Mouse (Mus musculus): ENCODE results near the gene Ttc34. TPM values are rescaled to one million over a fixed set of nuclear protein-coding genes. Genes with fewer than 3 reads are reported as not detected.
A peak's percentile ranks its signal among the peaks of the same experiment; 100 is the strongest.

Gene Ttc34
- not detected in 2 replicates for total RNA-seq (2015; ENCODE audit: low replicate concordance)
- not detected in 2 replicates for total RNA-seq (2017; ENCODE audit: low replicate concordance)

DNA sequence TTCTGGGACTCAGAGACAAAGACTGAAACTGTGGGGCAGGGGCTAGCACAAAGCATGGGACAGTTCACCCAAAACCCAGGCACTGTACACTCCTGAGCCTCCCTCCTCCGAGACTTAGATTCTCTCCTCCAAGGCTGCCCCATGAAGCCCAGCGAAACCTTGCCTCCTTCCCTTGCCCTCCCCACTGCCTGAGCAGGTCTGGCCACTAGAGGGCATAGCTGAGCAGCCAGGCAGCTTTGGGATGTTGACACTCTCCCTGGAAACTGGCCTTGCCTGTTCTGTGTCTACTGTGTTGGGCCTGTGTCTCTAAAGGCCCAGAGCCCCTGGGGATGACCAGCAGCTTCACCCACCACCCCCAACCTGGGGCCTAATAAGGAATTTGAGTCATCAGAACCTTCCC, at the start of gene Ttc34:
TSS of gene Ttc34 (plus strand) at position 290 of the 400 bp plus-strand sequence.
- ATAC-seq (replicated peaks; ENCODE audit: low FRiP score, poor library complexity, severe bottlenecking), result peak; percentile 84

- ATAC-seq (replicated peaks; ENCODE audit: low FRiP score, poor library complexity, severe bottlenecking), result no peak
These were observed 49.1 kb upstream of the Ttc34 start for GRCm38 (mm10) chr4:154787960-154788702.

DNA sequence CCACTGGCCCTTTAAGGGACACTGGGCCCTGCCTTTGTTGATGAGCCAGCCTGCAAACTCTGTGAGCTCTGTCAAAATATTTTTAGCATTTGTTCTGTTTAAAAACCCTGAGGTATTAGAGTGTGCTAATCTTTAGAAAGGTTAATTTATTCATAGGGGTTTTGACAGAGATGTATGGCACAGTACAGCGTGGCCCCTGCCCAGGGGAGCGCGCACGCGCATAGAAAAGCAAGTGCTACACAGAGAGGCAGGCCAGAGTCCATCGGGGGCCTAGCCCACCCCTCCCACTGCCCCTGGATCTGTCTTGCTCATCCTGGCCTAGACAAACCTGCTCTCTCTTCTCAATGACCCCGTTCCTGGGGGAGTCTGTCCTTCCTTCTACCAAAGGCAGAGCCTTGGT, 45.4 kb upstream of the Ttc34 start:
- ATAC-seq (replicated peaks; ENCODE audit: low FRiP score, poor library complexity, severe bottlenecking), result no peak

GRCm38 (mm10) chr4:154793499-154793898, 43.8 kb upstream of the Ttc34 start:
- no peak for ATAC-seq (replicated peaks; ENCODE audit: low FRiP score, poor library complexity, severe bottlenecking)

DNA sequence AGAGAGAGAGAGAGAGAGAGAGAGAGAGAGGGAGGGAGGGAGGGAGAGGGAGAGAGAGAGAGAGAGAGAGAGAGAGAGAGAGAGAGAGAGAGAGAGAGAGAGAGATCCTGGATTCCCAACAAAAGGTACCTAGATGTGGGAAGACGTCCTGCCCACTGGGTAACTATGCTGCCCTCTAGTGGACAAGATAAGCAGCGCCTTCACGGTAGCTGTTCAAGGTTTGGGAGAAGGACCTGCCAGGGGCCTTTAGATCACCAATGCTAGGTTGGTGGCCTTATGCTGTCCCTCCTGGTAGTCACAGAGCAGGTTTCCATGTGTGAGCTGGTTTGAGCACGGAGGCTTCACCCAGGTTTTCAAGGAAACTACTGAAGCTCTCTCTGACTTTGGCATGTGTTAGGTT, 39.4 kb upstream of the Ttc34 start:
- ATAC-seq (replicated peaks; ENCODE audit: low FRiP score, poor library complexity, severe bottlenecking), result peak; percentile 64

DNA sequence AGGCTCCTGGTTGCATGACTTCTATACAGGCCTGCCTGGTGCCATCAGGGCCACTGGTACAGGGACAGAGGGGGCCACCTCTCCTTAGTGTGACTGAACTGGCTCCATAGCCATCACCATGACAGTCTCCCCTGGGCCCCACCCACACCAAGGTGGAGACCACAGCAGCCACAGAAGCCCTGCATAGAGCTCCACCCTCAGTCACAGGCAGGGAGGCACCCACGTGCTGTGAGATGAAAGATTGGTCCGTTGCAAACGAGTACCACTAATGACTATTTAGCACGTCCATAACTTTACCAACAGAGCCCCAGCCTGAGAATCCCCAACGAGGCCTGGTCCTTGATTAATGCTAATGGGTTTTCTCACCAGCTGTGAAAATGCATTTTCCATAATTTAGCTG, 36.7 kb upstream of the Ttc34 start:
- no peak for ATAC-seq (replicated peaks; ENCODE audit: low FRiP score, poor library complexity, severe bottlenecking)

GRCm38 (mm10) chr4:154802210-154802609, 35.0 kb upstream of the Ttc34 start:
- no peak for ATAC-seq (replicated peaks; ENCODE audit: low FRiP score, poor library complexity, severe bottlenecking)

- ATAC-seq (replicated peaks; ENCODE audit: low FRiP score, poor library complexity, severe bottlenecking), result peak; percentile 76
These were observed 11.6 kb upstream of the Ttc34 start for GRCm38 (mm10) chr4:154825662-154826061.

DNA sequence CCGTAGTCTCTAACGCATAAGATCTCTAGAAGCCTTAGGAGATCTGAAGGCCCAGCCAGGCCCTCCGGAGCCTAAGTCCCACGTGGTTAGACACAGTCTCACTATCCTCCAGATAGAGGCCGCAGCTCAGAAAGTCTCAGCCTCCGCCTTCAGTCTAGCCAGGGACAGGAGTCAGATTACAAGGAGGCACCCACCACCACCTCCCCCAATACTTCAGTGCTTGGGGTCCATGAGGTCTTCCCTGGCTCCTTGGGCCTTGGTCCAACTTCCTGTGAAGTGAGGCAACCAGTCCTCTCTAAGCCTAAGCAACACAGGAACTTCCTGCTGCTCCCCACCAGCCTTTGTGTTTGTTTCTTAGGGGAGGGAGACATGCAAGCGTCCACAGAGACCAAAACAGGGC, 11.0 kb upstream of the Ttc34 start:
- ATAC-seq (replicated peaks; ENCODE audit: low FRiP score, poor library complexity, severe bottlenecking), result no peak

GRCm38 (mm10) chr4:154827181-154827580, 10.1 kb upstream of the Ttc34 start:
- no peak for ATAC-seq (replicated peaks; ENCODE audit: low FRiP score, poor library complexity, severe bottlenecking)

DNA sequence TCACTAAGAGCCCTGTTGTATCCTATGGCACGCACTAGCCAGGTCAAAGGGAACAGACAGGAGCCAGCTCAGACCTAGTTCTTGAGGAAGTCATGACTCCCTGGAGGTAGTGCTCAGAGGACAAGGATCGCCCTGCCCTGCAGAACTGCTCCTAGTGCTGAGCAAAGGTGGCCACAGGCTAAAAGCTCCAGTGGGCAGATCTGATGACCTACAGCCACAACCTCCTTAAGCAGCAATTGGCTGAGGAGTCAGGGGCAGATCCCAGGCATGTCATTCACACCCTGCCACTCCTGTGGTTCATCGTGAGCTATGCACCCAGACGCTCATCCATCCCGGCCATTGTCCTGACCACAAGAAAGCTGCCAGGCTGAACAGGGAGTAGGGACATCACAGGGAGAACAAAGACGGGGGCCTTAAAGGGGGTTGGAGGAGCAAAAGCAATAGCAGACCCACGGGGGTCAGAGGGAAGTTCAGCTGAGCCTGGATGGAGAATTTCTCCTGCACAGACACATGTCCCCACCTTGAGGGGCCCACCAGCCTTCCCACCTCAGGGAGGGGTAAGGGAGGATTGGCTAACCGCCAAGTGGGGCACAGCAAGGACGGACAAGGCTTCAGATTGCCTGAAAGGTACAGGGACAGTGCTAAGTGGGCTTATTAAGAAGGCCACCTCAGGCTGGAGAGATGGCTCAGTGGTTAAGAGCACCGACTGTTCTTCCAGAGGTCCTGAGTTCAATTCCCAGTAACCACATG, 9.2 kb upstream of the Ttc34 start:
- ATAC-seq (replicated peaks; ENCODE audit: low FRiP score, poor library complexity, severe bottlenecking), result no peak

GRCm38 (mm10) chr4:154831915-154832573, 5.2 kb upstream of the Ttc34 start:
- no peak for ATAC-seq (replicated peaks; ENCODE audit: low FRiP score, poor library complexity, severe bottlenecking)

GRCm38 (mm10) chr4:154836183-154836915, 910 bp upstream of the Ttc34 start:
- no peak for ATAC-seq (replicated peaks; ENCODE audit: low FRiP score, poor library complexity, severe bottlenecking)

GRCm38 (mm10) chr4:154838741-154839140, 1.5 kb downstream of the Ttc34 start:
- ATAC-seq (replicated peaks; ENCODE audit: low FRiP score, poor library complexity, severe bottlenecking), result no peak

DNA sequence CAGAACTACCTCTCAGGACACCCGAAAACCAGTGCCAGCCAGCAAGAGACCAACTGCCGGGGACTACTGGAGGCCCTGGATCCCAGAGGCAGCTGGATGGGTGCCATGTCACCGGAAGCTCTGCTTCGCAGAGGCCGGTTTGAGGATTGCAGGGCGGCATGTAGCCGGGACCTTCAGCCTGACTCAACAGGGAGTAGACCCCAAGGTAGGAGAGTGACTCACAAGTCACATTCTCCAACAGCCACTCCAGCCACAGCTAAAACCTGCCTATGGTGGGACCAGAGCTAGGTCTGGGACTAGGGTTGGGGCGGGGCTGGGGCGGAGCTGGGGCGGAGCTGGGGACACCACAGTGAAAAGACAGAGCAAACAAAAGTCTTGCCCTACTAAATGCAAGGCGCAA, 2.1 kb downstream of the Ttc34 start:
- no peak for ATAC-seq (replicated peaks; ENCODE audit: low FRiP score, poor library complexity, severe bottlenecking)

DNA sequence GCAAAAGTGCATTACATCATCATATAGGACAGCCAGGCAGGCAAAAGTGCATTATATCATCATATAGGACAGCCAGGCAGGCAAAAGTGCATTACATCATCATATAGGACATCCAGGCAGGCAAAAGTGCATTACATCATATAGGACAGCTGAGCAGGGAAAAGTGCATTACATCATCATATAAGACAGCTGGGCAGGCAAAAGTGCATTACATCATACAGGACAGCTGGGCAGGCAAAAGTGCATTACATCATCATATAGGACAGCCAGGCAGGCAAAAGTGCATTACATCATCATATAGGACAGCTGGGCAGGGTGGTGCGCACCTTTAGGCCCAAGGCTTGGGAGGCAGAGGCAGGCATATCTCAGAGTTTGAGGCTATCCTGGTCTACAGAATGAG, 15.4 kb downstream of the Ttc34 start:
- no peak for ATAC-seq (replicated peaks; ENCODE audit: low FRiP score, poor library complexity, severe bottlenecking)

DNA sequence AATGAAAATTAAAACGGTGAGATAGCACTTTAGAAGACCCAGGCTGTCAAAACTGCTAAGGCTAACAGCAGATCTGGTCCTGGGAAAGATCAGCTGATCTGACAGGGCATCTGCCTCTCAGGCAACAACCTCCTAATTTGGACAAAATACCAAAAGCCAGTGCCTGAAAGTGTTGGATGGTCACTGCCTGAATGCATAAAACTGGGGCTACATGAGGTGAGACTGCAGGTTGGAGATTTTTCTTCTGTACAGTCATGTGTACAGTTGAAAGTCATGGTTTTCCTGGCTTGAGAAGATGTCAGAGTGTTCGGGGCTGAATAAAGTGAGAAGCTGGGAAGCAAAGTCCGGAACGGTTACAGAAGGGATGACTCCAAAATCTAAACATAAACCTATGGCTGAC, 16.6 kb downstream of the Ttc34 start:
- no peak for ATAC-seq (replicated peaks; ENCODE audit: low FRiP score, poor library complexity, severe bottlenecking)

DNA sequence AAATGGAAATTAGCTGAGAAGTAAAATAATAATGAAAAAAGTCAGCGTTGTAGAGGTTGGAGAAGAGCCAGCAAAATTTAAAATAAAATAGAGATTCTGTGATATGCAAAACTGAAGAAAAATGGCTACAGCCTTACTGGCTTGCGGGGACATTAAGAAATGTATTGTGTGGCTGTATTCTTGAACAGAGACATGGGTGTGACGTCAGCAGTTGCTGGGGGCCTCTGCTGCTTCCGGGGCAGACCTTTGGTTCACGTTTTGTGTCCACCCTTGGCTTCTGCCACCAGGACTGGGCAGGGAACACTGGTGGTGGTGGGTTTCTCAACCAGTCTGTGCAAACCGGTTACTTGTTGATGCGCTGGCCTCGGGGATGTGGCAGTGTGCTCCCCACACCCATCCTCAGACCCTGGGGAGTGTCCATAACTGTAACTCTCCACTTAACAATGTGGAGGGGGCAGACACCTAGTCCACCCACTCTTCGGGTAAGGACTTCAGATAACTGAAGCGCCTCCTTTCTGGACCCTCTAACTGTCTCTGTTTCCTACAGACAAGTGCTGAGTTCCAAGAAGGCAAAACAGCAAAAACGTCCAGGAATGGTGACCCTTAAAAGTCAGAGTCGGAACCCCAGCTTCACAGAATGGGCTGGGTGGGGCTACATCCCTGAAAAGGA, 17.6 kb downstream of the Ttc34 start:
- no peak for ATAC-seq (replicated peaks; ENCODE audit: low FRiP score, poor library complexity, severe bottlenecking)

GRCm38 (mm10) chr4:154855721-154856479, 18.6 kb downstream of the Ttc34 start:
- no peak for ATAC-seq (replicated peaks; ENCODE audit: low FRiP score, poor library complexity, severe bottlenecking)

Measured in erythroblast, adult 5-6 weeks (primary cell).